Comparison of ENCODE assay signal across 9 mouse cellular contexts in the genomic region with DNA sequence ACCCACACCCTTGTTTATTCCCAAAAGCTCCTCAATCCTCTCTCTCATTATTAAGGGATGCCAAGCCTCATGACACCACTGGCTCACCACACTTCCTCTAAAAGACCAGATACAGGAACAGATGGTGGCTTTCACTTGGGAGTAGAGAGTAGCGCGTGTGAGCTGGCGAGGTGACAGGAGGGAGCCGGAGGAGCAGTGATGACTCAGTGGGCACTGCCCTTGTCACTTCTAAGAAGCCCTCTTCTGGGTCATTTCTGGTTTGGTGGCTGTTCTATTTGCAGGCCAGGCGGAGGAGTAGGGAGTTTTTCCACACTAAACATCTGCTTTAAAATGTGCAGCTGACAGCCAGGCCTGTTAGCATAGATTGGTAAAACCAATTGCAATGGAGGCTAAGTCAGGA. TPM values are rescaled to one million over a fixed set of nuclear protein-coding genes. Genes with fewer than 3 reads are reported as not detected.
DNase-seq lines count a peak whose midpoint lies in the region; ATAC-seq and TF ChIP-seq lines count a peak whose summit lies in the region.
"Had no signal": no experiment of that assay in that cellular context is flagged by ENCODE, and none has a peak within 500 bp of the region (broad histone marks: within the 10 kb centered on the region; RNA-seq: fewer than 3 reads in every experiment).

No protein-coding gene starts in this region.

- H3K36me3 ChIP-seq in forebrain, postnatal 0 days (ENCODE audit: insufficient read depth), result no peaks in the 10 kb centered on the region
- H3K36me3 ChIP-seq in forebrain, embryonic 12.5 days (replicated peaks), result 0 out of 2 replicates have a peak, but pooled peaks cover 3% of the 10 kb centered on the region
- no peaks in the 10 kb centered on the region for H3K36me3 ChIP-seq in stomach, embryonic 15.5 days
- H3K36me3 ChIP-seq in stomach, postnatal 0 days (ENCODE audit: control insufficient read depth, insufficient read depth, low read length), result no peaks in the 10 kb centered on the region
- H3K36me3 ChIP-seq in lung, postnatal 0 days (ENCODE audit: insufficient read depth, low read length), result no peaks in the 10 kb centered on the region
- 0 out of 2 replicates have a peak, but pooled peaks cover 3% of the 10 kb centered on the region for H3K36me3 ChIP-seq in forebrain, embryonic 13.5 days (ENCODE audit: poor library complexity, severe bottlenecking)
- H3K36me3 ChIP-seq in liver, embryonic 12.5 days, result peaks cover 34% of the 10 kb centered on the region

- no peaks in the 10 kb centered on the region for H3K9me3 ChIP-seq in forebrain, postnatal 0 days (ENCODE audit: low read length)
- H3K9me3 ChIP-seq in forebrain, embryonic 12.5 days, result no peaks in the 10 kb centered on the region
- H3K9me3 ChIP-seq in stomach, embryonic 15.5 days, result no peaks in the 10 kb centered on the region
- H3K9me3 ChIP-seq in stomach, postnatal 0 days (ENCODE audit: control insufficient read depth, low read length), result no peaks in the 10 kb centered on the region
- H3K9me3 ChIP-seq in lung, postnatal 0 days (ENCODE audit: low read length), result no peaks in the 10 kb centered on the region
- no peaks in the 10 kb centered on the region for H3K9me3 ChIP-seq in forebrain, embryonic 13.5 days (replicated peaks)
- H3K9me3 ChIP-seq in liver, embryonic 12.5 days (replicated peaks), result no peaks in the 10 kb centered on the region
- H3K9me3 ChIP-seq: embryonic facial prominence, embryonic 12.5 days had no signal

- H3K27ac ChIP-seq in forebrain, postnatal 0 days (ENCODE audit: low read depth, low read length), result no peak overlapping the region
- H3K27ac ChIP-seq in forebrain, embryonic 12.5 days, result no peak overlapping the region
- H3K27ac ChIP-seq in stomach, embryonic 15.5 days, result peak overlapping the region; percentile 7; the same call in 1 of the 2 replicates
- H3K27ac ChIP-seq in stomach, postnatal 0 days (replicated peaks), result no peak overlapping the region; the same call in 1 of the 2 replicates
- peak overlapping the region; percentile 23; the same call in 1 of the 2 replicates for H3K27ac ChIP-seq in lung, postnatal 0 days (ENCODE audit: low read length)
- H3K27ac ChIP-seq in forebrain, embryonic 13.5 days, result no peak overlapping the region; the same call in 1 of the 2 replicates
- H3K27ac ChIP-seq in liver, embryonic 12.5 days, result no peak overlapping the region
- H3K27ac ChIP-seq: embryonic facial prominence, embryonic 12.5 days had no signal

- no peak for TF ChIP-seq CTCF in forebrain, postnatal 0 days (IDR thresholded peaks at IDR 0.05; ENCODE audit: low read depth)
- TF ChIP-seq CTCF in stomach, postnatal 0 days (IDR thresholded peaks at IDR 0.05; ENCODE audit: low read depth), result no peak
- no peak for TF ChIP-seq CTCF in lung, postnatal 0 days (IDR thresholded peaks at IDR 0.05)

- no peak for TF ChIP-seq EP300 in stomach, postnatal 0 days (optimal IDR thresholded peaks at IDR 0.05)
- no peak for TF ChIP-seq EP300 in lung, postnatal 0 days (IDR thresholded peaks at IDR 0.05)

- intact Hi-C loops in gastrocnemius, postnatal 14 days (cut with DNase I; ENCODE audit: low total_unique reads), result no loop called here

- H3K9ac ChIP-seq in forebrain, postnatal 0 days, result no peak overlapping the region
- H3K9ac ChIP-seq in forebrain, embryonic 12.5 days, result no peak overlapping the region
- no peak overlapping the region for H3K9ac ChIP-seq in stomach, embryonic 15.5 days
- no peak overlapping the region for H3K9ac ChIP-seq in stomach, postnatal 0 days (ENCODE audit: low read length)
- H3K9ac ChIP-seq in lung, postnatal 0 days (replicated peaks; ENCODE audit: low read depth), result no peak overlapping the region
- H3K9ac ChIP-seq in forebrain, embryonic 13.5 days, result no peak overlapping the region
- H3K9ac ChIP-seq in liver, embryonic 12.5 days, result no peak overlapping the region
- H3K9ac ChIP-seq: embryonic facial prominence, embryonic 12.5 days had no signal

- DNase-seq in forebrain, postnatal 0 days, result no peak
- no peak for DNase-seq in stomach, postnatal 0 days (ENCODE audit: low spot score)
- DNase-seq in gastrocnemius, postnatal 14 days, result peak; percentile 68
- peak; percentile 77 for DNase-seq in lung, postnatal 0 days (ENCODE audit: low spot score)

- no peak overlapping the region for H3K4me3 ChIP-seq in forebrain, postnatal 0 days (ENCODE audit: low read depth, low read length)
- H3K4me3 ChIP-seq in forebrain, embryonic 12.5 days (replicated peaks), result no peak overlapping the region
- no peak overlapping the region for H3K4me3 ChIP-seq in stomach, embryonic 15.5 days (replicated peaks)
- no peak overlapping the region for H3K4me3 ChIP-seq in stomach, postnatal 0 days (ENCODE audit: low read depth, low read length)
- no peak overlapping the region for H3K4me3 ChIP-seq in lung, postnatal 0 days (ENCODE audit: low read depth, low read length)
- H3K4me3 ChIP-seq in forebrain, embryonic 13.5 days, result no peak overlapping the region
- H3K4me3 ChIP-seq in liver, embryonic 12.5 days, result no peak overlapping the region
- H3K4me3 ChIP-seq: embryonic facial prominence, embryonic 12.5 days had no signal

- H3K4me1 ChIP-seq in forebrain, postnatal 0 days (ENCODE audit: insufficient read depth), result no peaks in the 10 kb centered on the region
- peaks cover 7% of the 10 kb centered on the region for H3K4me1 ChIP-seq in forebrain, embryonic 12.5 days
- peaks cover 52% of the 10 kb centered on the region for H3K4me1 ChIP-seq in stomach, embryonic 15.5 days
- H3K4me1 ChIP-seq in stomach, postnatal 0 days (replicated peaks; ENCODE audit: control insufficient read depth, insufficient read depth), result peaks cover 24% of the 10 kb centered on the region
- peaks cover 54% of the 10 kb centered on the region for H3K4me1 ChIP-seq in lung, postnatal 0 days (ENCODE audit: insufficient read depth, low read depth, low read length)
- peaks cover 9% of the 10 kb centered on the region for H3K4me1 ChIP-seq in forebrain, embryonic 13.5 days
- peaks cover 74% of the 10 kb centered on the region for H3K4me1 ChIP-seq in liver, embryonic 12.5 days

- ATAC-seq in forebrain, postnatal 0 days, result peak; percentile 34; the same call in 1 of the 2 replicates
- no peak for ATAC-seq in forebrain, embryonic 12.5 days (ENCODE audit: low FRiP score)
- no peak for ATAC-seq in stomach, embryonic 15.5 days (ENCODE audit: insufficient read depth, low FRiP score, low read depth)
- ATAC-seq in stomach, postnatal 0 days (ENCODE audit: low FRiP score, low TSS enrichment), result no peak
- ATAC-seq in lung, postnatal 0 days, result peak; percentile 45
- ATAC-seq in forebrain, embryonic 13.5 days, result no peak
- no peak for ATAC-seq in liver, embryonic 12.5 days

- no peak overlapping the region for H3K4me2 ChIP-seq in forebrain, postnatal 0 days (ENCODE audit: low read depth)
- H3K4me2 ChIP-seq in forebrain, embryonic 12.5 days, result no peak overlapping the region
- no peak overlapping the region for H3K4me2 ChIP-seq in stomach, embryonic 15.5 days
- no peak overlapping the region for H3K4me2 ChIP-seq in stomach, postnatal 0 days (replicated peaks; ENCODE audit: low read depth)
- H3K4me2 ChIP-seq in lung, postnatal 0 days (replicated peaks; ENCODE audit: low read depth, low read length), result no peak overlapping the region
- H3K4me2 ChIP-seq in forebrain, embryonic 13.5 days, result no peak overlapping the region
- H3K4me2 ChIP-seq in liver, embryonic 12.5 days, result no peak overlapping the region
- H3K4me2 ChIP-seq: embryonic facial prominence, embryonic 12.5 days had no signal

- no peaks in the 10 kb centered on the region for H3K27me3 ChIP-seq in forebrain, postnatal 0 days (ENCODE audit: insufficient read depth, low read length)
- no peaks in the 10 kb centered on the region for H3K27me3 ChIP-seq in forebrain, embryonic 12.5 days
- no peaks in the 10 kb centered on the region for H3K27me3 ChIP-seq in stomach, embryonic 15.5 days (replicated peaks)
- H3K27me3 ChIP-seq in stomach, postnatal 0 days (ENCODE audit: control insufficient read depth, insufficient read depth, low read length), result no peaks in the 10 kb centered on the region
- no peaks in the 10 kb centered on the region for H3K27me3 ChIP-seq in lung, postnatal 0 days (replicated peaks; ENCODE audit: insufficient read depth, low read length)
- no peaks in the 10 kb centered on the region for H3K27me3 ChIP-seq in forebrain, embryonic 13.5 days
- no peaks in the 10 kb centered on the region for H3K27me3 ChIP-seq in liver, embryonic 12.5 days (replicated peaks)
- H3K27me3 ChIP-seq: embryonic facial prominence, embryonic 12.5 days had no signal

- 47% methylated on average over 5 of the region's 5 CpGs for WGBS in forebrain, postnatal 0 days
- WGBS in forebrain, embryonic 12.5 days, result 85% methylated on average over 5 of the region's 5 CpGs
- WGBS in stomach, embryonic 15.5 days, result 56% methylated on average over 5 of the region's 5 CpGs
- 38% methylated on average over 5 of the region's 5 CpGs for WGBS in stomach, postnatal 0 days
- 28% methylated on average over 5 of the region's 5 CpGs for WGBS in lung, postnatal 0 days
- 71% methylated on average over 5 of the region's 5 CpGs for WGBS in forebrain, embryonic 13.5 days
- WGBS in liver, embryonic 12.5 days (ENCODE audit: insufficient replicate concordance), result 60% methylated on average over 5 of the region's 5 CpGs

RNA-seq across cellular contexts. Expression of a gene that starts 11.5 kb away (rescaled TPM):
- total RNA-seq in forebrain, postnatal 0 days (2014; rRNA removed), result 27.2 and 36.0 TPM in 2 replicates
- 3.0 and 4.6 TPM in 2 replicates for polyA plus RNA-seq in forebrain, postnatal 0 days (2015; fragmentation: Nextera tagmentation; extraction: Ambion mirVana)
- 22.7 TPM in 2 replicates for polyA plus RNA-seq in forebrain, embryonic 12.5 days (2016; fragmentation: Nextera tagmentation; extraction: Ambion mirVana)
- polyA plus RNA-seq in stomach, embryonic 15.5 days (2015; fragmentation: Nextera tagmentation; extraction: Ambion mirVana), result 35.1 and 36.1 TPM in 2 replicates
- 9.4 and 9.6 TPM in 2 replicates for polyA plus RNA-seq in stomach, postnatal 0 days (2015; fragmentation: Nextera tagmentation; extraction: Ambion mirVana)
- 10 to 100 TPM; 64.3 to 72.6 TPM for total RNA-seq in gastrocnemius, postnatal 14 days (2021)
- polyA plus RNA-seq in lung, postnatal 0 days (2015; fragmentation: Nextera tagmentation; extraction: Ambion mirVana), result 26.7 and 27.9 TPM in 2 replicates
- 10.5 and 11.7 TPM in 2 replicates for polyA plus RNA-seq in forebrain, embryonic 13.5 days (2015; fragmentation: Nextera tagmentation; extraction: Ambion mirVana)
- polyA plus RNA-seq in liver, embryonic 12.5 days (2016; fragmentation: Nextera tagmentation; extraction: Ambion mirVana), result 24.7 and 25.3 TPM in 2 replicates

Comparison
In these comparisons a context has a peak if more than half of its experiments do, and no peak if none do; other contexts are left out.
1. ATAC-seq: peak in forebrain, postnatal 0 days (single experiment) and lung, postnatal 0 days (single experiment); none in forebrain, embryonic 12.5 days (single experiment), stomach, embryonic 15.5 days (single experiment), stomach, postnatal 0 days (single experiment), forebrain, embryonic 13.5 days (single experiment) and liver, embryonic 12.5 days (single experiment).
2. H3K27ac ChIP-seq: peak in stomach, embryonic 15.5 days (single experiment) and lung, postnatal 0 days (single experiment); none in forebrain, postnatal 0 days (single experiment), forebrain, embryonic 12.5 days (single experiment), stomach, postnatal 0 days (single experiment), forebrain, embryonic 13.5 days (single experiment) and liver, embryonic 12.5 days (single experiment).
3. DNase-seq: peak in gastrocnemius, postnatal 14 days (single experiment) and lung, postnatal 0 days (single experiment); none in forebrain, postnatal 0 days (single experiment) and stomach, postnatal 0 days (single experiment).